Mouse (Mus musculus) embryonic facial prominence, embryonic 13.5 days (tissue): ENCODE measurements at regions not wholly inside any gene's neighbourhood (a gene's known extent, or its start where the extent isn't known, plus 50 kb on each side); places are given as distances from the start of the nearest gene placed in this dataset.

Source experiments
- ATAC-seq: fragments of 200-750 bp; cut with Nextera tagmentation; 2 replicates; pipeline ENCODE4 v1.8.0; 2017; ENCODE audit warnings: low read depth; ENCODE audit not compliant: insufficient number of reproducible peaks, insufficient read depth, low FRiP score, low TSS enrichment
- H3K27ac ChIP-seq: fragments of 300-500 bp; sonication (generic); 2 replicates; pipeline ENCODE4 v1.5.1; 2015; ENCODE audit warnings: moderate library complexity, mild to moderate bottlenecking, inconsistent platforms
- H3K27me3 ChIP-seq: fragments of 300-500 bp; sonication (generic); 2 replicates; pipeline ENCODE4 v1.6.1; 2015; ENCODE audit warnings: mild to moderate bottlenecking, inconsistent platforms
- H3K36me3 ChIP-seq: fragments of 300-500 bp; sonication (generic); 2 replicates; pipeline ENCODE4 v1.6.1; 2015; ENCODE audit warnings: mild to moderate bottlenecking, inconsistent platforms
- H3K4me1 ChIP-seq: fragments of 300-500 bp; sonication (generic); 2 replicates; pipeline ENCODE4 v1.6.1; 2015; ENCODE audit warnings: inconsistent platforms
- H3K4me2 ChIP-seq: fragments of 300-500 bp; sonication (generic); 2 replicates; pipeline ENCODE4 v1.6.1; 2015; ENCODE audit warnings: moderate library complexity, mild to moderate bottlenecking, inconsistent platforms
- H3K4me3 ChIP-seq: fragments of 300-500 bp; sonication (generic); 2 replicates; pipeline ENCODE4 v1.5.1; 2015; ENCODE audit warnings: mild to moderate bottlenecking, inconsistent platforms
- H3K9ac ChIP-seq: fragments of 300-500 bp; sonication (generic); 2 replicates; pipeline ENCODE4 v1.6.1; 2015; ENCODE audit warnings: mild to moderate bottlenecking, inconsistent platforms
- H3K9me3 ChIP-seq: fragments of 300-500 bp; sonication (generic); 2 replicates; pipeline ENCODE4 v1.6.1; 2016; ENCODE audit warnings: inconsistent platforms
- WGBS: fragments of 180-500 bp; shearing (Covaris S2); methylation state at CpG from one replicate; pipeline ENCODE4 v1.1.7; 2015; ENCODE audit warnings: mixed read lengths; 5-methylcytosine and 5-hydroxymethylcytosine counted together

GRCm38 (mm10) chr4:153542631-153543031, 60.0 kb upstream of the Ajap1 start:
- peaks cover 5% of the 10 kb centered on the region; the same call in 1 of the 2 replicates for H3K27me3 ChIP-seq
- 73% methylated on average over 13 of the region's 13 CpGs for WGBS
- ATAC-seq, result no peak

DNA sequence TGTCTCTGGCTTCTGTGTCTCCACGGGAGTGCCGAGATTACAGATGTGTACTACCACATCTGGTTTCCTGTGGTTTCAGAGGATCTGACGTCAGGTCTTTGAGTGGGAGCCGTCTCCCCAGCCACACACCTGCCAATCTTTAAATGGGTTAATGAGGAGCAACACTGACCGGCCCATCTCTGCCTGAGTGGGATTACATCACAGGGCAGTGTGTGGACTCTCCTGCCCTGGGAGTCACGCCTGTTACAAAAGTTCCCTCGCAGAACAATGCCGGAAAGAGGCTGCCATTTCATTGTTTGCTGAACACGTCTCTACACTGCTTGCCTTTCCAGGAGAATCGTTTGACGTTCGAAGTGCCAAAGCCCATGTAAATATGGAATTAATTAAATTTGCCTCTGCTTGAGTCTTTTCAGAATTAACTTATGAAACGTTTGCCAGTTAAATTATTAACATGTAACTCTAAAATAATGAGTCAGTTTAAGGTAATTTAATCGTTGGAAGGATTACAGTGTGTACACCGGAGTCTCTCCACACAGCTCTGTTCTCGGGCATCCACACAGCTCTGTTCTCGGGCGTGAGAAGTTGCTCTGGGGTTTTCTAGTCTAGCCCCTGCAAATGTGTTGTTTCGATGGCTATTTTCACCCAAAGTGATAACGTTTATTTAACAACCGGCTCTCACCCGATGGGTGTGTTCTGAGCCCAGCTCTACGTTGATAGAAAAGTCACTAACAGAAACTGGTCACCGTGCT, 61.5 kb upstream of the Ajap1 start:
- Histone ChIP-seq H3K4me2 (peak overlapping the region; percentile 28; the same call in 1 of the 2 replicates), H3K36me3 (no peaks in the 10 kb centered on the region), H3K4me3 (no peak overlapping the region), H3K9me3 (no peaks in the 10 kb centered on the region), H3K27me3 (peaks cover 5% of the 10 kb centered on the region; the same call in 1 of the 2 replicates), H3K4me1 (peaks cover 11% of the 10 kb centered on the region), H3K27ac (no peak overlapping the region), H3K9ac (no peak overlapping the region)
- 43% methylated on average over 24 of the region's 24 CpGs for WGBS
- no peak for ATAC-seq

More at GRCm38 (mm10) chr4:153542631-153543031, 60.0 kb upstream of the Ajap1 start:
- Histone ChIP-seq H3K4me2 (no peak overlapping the region), H3K4me1 (peaks cover 7% of the 10 kb centered on the region), H3K27ac (no peak overlapping the region), H3K4me3 (no peak overlapping the region), H3K9ac (no peak overlapping the region), H3K9me3 (no peaks in the 10 kb centered on the region), H3K36me3 (no peaks in the 10 kb centered on the region)

- Histone ChIP-seq H3K4me1 (peaks cover 11% of the 10 kb centered on the region), H3K27me3 (peaks cover 5% of the 10 kb centered on the region; the same call in 1 of the 2 replicates), H3K4me3 (no peak overlapping the region), H3K36me3 (no peaks in the 10 kb centered on the region), H3K9ac (no peak overlapping the region), H3K27ac (no peak overlapping the region), H3K4me2 (no peak overlapping the region), H3K9me3 (no peaks in the 10 kb centered on the region)
- WGBS, result 88% methylated on average over 7 of the region's 7 CpGs
- no peak for ATAC-seq
Observed at GRCm38 (mm10) chr4:153546709-153547108, 64.1 kb upstream of the Ajap1 start.

DNA sequence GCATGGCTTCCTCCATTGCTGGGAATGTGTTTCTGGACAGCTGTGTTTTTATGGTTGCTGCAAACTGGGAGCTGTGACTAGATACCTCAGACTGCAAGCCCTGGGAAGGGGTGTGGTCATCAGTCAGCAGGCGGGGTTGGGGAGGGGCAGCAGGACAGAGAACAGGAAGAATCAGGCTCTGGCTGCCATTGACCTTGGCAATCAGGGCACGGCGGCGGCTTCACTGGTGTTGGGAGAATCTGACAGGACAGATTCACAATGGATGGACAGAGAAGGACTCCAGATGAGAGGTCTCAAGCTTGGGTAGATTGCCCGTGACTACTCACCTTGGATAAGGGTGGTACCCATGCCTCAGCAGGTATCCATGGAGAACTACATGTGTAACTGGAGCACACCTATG, 64.5 kb upstream of the Ajap1 start:
- H3K4me3 ChIP-seq, result no peak overlapping the region
- no peak overlapping the region for H3K27ac ChIP-seq
- H3K4me1 ChIP-seq, result peaks cover 11% of the 10 kb centered on the region
- no peak overlapping the region for H3K4me2 ChIP-seq
- no peaks in the 10 kb centered on the region for H3K36me3 ChIP-seq
- no peak overlapping the region for H3K9ac ChIP-seq
- WGBS, result 85% methylated on average over 5 of the region's 5 CpGs
- H3K9me3 ChIP-seq, result no peaks in the 10 kb centered on the region
- no peak for ATAC-seq
- peaks cover 5% of the 10 kb centered on the region; the same call in 1 of the 2 replicates for H3K27me3 ChIP-seq

GRCm38 (mm10) chr4:153547871-153548270, 65.3 kb upstream of the Ajap1 start:
- Histone ChIP-seq H3K4me1 (peaks cover 11% of the 10 kb centered on the region), H3K4me3 (no peak overlapping the region), H3K36me3 (no peaks in the 10 kb centered on the region), H3K4me2 (no peak overlapping the region), H3K27ac (no peak overlapping the region), H3K9me3 (no peaks in the 10 kb centered on the region), H3K9ac (no peak overlapping the region), H3K27me3 (peaks cover 5% of the 10 kb centered on the region; the same call in 1 of the 2 replicates)
- no peak for ATAC-seq
- 77% methylated on average over 13 of the region's 13 CpGs for WGBS

- no peak for ATAC-seq
- Histone ChIP-seq H3K36me3 (no peaks in the 10 kb centered on the region), H3K9me3 (no peaks in the 10 kb centered on the region), H3K9ac (no peak overlapping the region), H3K27me3 (no peaks in the 10 kb centered on the region), H3K4me3 (no peak overlapping the region), H3K4me1 (0 out of 2 replicates have a peak, but pooled peaks cover 4% of the 10 kb centered on the region), H3K27ac (no peak overlapping the region), H3K4me2 (no peak overlapping the region)
- WGBS, result 94% methylated on average over 7 of the region's 7 CpGs
Observed at GRCm38 (mm10) chr4:153551291-153551690, 68.7 kb upstream of the Ajap1 start.

GRCm38 (mm10) chr4:153552483-153552882, 69.9 kb upstream of the Ajap1 start:
- H3K4me2 ChIP-seq, result no peak overlapping the region
- H3K4me1 ChIP-seq, result 0 out of 2 replicates have a peak, but pooled peaks cover 4% of the 10 kb centered on the region
- H3K36me3 ChIP-seq, result no peaks in the 10 kb centered on the region
- WGBS, result 12% methylated on average over 4 of the region's 4 CpGs
- no peaks in the 10 kb centered on the region for H3K27me3 ChIP-seq
- no peaks in the 10 kb centered on the region for H3K9me3 ChIP-seq
- no peak overlapping the region for H3K9ac ChIP-seq
- peak overlapping the region; percentile 11; the same call in 1 of the 2 replicates for H3K4me3 ChIP-seq
- no peak for ATAC-seq
- no peak overlapping the region for H3K27ac ChIP-seq

GRCm38 (mm10) chr4:153557812-153558608, 75.4 kb upstream of the Ajap1 start:
- H3K9me3 ChIP-seq, result no peaks in the 10 kb centered on the region
- WGBS, result 80% methylated on average over 19 of the region's 19 CpGs
- H3K27me3 ChIP-seq, result peaks cover 6% of the 10 kb centered on the region; the same call in 1 of the 2 replicates
- H3K4me2 ChIP-seq, result no peak overlapping the region
- H3K9ac ChIP-seq, result no peak overlapping the region
- H3K4me3 ChIP-seq, result no peak overlapping the region
- H3K27ac ChIP-seq, result no peak overlapping the region
- H3K4me1 ChIP-seq, result no peaks in the 10 kb centered on the region
- ATAC-seq, result no peak
- H3K36me3 ChIP-seq, result no peaks in the 10 kb centered on the region

- WGBS, result 57% methylated on average over 4 of the region's 4 CpGs
- Histone ChIP-seq H3K27me3 (peaks cover 6% of the 10 kb centered on the region; the same call in 1 of the 2 replicates), H3K4me3 (no peak overlapping the region), H3K9ac (no peak overlapping the region), H3K36me3 (no peaks in the 10 kb centered on the region), H3K9me3 (no peaks in the 10 kb centered on the region), H3K4me1 (no peaks in the 10 kb centered on the region), H3K4me2 (no peak overlapping the region), H3K27ac (no peak overlapping the region)
- no peak for ATAC-seq
Observed at GRCm38 (mm10) chr4:153559568-153559967, 77.0 kb upstream of the Ajap1 start.

- no peak for ATAC-seq
- Histone ChIP-seq H3K9me3 (no peaks in the 10 kb centered on the region), H3K36me3 (no peaks in the 10 kb centered on the region), H3K9ac (no peak overlapping the region), H3K27me3 (peaks cover 6% of the 10 kb centered on the region; the same call in 1 of the 2 replicates), H3K4me3 (no peak overlapping the region), H3K27ac (no peak overlapping the region), H3K4me1 (no peaks in the 10 kb centered on the region), H3K4me2 (no peak overlapping the region)
- 71% methylated on average over 11 of the region's 11 CpGs for WGBS
Observed at GRCm38 (mm10) chr4:153560193-153560592, 77.6 kb upstream of the Ajap1 start.

DNA sequence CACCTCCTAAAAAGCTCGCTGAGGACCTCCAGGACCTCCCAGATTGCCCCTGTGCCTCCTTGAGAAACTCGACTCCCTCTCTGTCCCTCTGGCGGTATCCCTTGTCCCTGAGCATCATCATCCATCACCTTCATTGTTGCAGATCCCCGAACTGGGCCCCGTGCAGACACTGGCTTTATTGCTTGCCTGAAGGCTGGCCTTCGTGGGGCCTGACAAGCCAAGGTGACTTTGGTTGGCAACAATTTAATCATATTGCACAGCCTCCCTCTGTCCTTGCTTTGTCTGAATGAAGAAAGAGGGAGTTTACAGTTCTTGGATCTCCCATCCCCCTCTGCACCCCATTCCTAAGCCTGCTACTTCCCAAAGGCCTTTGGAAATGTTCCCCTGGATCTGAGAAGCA, 78.3 kb upstream of the Ajap1 start:
- peaks cover 6% of the 10 kb centered on the region; the same call in 1 of the 2 replicates for H3K27me3 ChIP-seq
- no peaks in the 10 kb centered on the region for H3K36me3 ChIP-seq

More for the DNA sequence above, 78.3 kb upstream of the Ajap1 start:
- Histone ChIP-seq H3K4me2 (no peak overlapping the region), H3K9ac (no peak overlapping the region), H3K4me3 (no peak overlapping the region), H3K9me3 (no peaks in the 10 kb centered on the region), H3K27ac (no peak overlapping the region), H3K4me1 (no peaks in the 10 kb centered on the region)
- ATAC-seq, result no peak
- 51% methylated on average over 6 of the region's 6 CpGs for WGBS
